Mouse (Mus musculus) gastrocnemius, adult 18-20 months (tissue): ENCODE data around the gene Gm9745. TPM values are rescaled to one million over a fixed set of nuclear protein-coding genes. Genes with fewer than 3 reads are reported as not detected.
"Not testable (repeated sequence)": the region's sequence is repeated elsewhere in the genome, so short reads cannot be mapped to it uniquely, and the experiment has no call there.

Experiments
- DNase-seq: peaks from one replicate; pipeline ENCODE4 v3.0.0; 2021; ENCODE audit warnings: low spot score
- long read RNA-seq, 2 experiments: library from polyadenylated mRNA; stranded (forward); transcript quantifications; one replicate each; pipeline ENCODE4 v2.0.0; 2021
- total RNA-seq, 2 experiments: library from RNA; stranded (reverse); gene quantifications; 2 replicates each; pipeline ENCODE4 v1.2.3; 2021

The Gm9745 gene
- not detected for total RNA-seq
- long read RNA-seq, experiment 1 = 0 reads
- long read RNA-seq, experiment 2 = 0 reads

- not testable (repeated sequence) for DNase-seq
Measured at GRCm38 (mm10) chr13:8948131-8948530, at the start of gene Gm9745. Gm9745 (minus strand) TSS chr13:8948231.

GRCm38 (mm10) chr13:8997221-8997620 is 49.2 kb upstream of the Gm9745 start:
- DNase-seq = not testable (repeated sequence)

GRCm38 (mm10) chr13:8995990-8996786 is 48.2 kb upstream of the Gm9745 start, which contains the start of gene Gtpbp4:
Gtpbp4 (minus strand) TSS chr13:8996083.
- peak; percentile 97 for DNase-seq

GRCm38 (mm10) chr13:8995159-8995989 is 47.3 kb upstream of the Gm9745 start:
- DNase-seq = no peak

- no peak for DNase-seq
Measured at GRCm38 (mm10) chr13:8992231-8992630, 44.2 kb upstream of the Gm9745 start.

GRCm38 (mm10) chr13:8972972-8973371 is 24.9 kb upstream of the Gm9745 start:
- no peak for DNase-seq

GRCm38 (mm10) chr13:8972369-8972768 is 24.3 kb upstream of the Gm9745 start:
- no peak for DNase-seq

- DNase-seq = no peak
Measured at GRCm38 (mm10) chr13:8967742-8968141, 19.7 kb upstream of the Gm9745 start.

- no peak for DNase-seq
Measured at GRCm38 (mm10) chr13:8965224-8965623, 17.2 kb upstream of the Gm9745 start.

- not testable (repeated sequence) for DNase-seq
Measured at GRCm38 (mm10) chr13:8962266-8962665, 14.2 kb upstream of the Gm9745 start.

- DNase-seq = not testable (repeated sequence)
Measured at GRCm38 (mm10) chr13:8961128-8961888, 13.3 kb upstream of the Gm9745 start.

- not testable (repeated sequence) for DNase-seq
Measured at GRCm38 (mm10) chr13:8959554-8959953, 11.5 kb upstream of the Gm9745 start.

GRCm38 (mm10) chr13:8959058-8959457 is 11.0 kb upstream of the Gm9745 start:
- not testable (repeated sequence) for DNase-seq

- DNase-seq = not testable (repeated sequence)
Measured at GRCm38 (mm10) chr13:8956873-8957272, 8.8 kb upstream of the Gm9745 start.

GRCm38 (mm10) chr13:8955127-8955526 is 7.1 kb upstream of the Gm9745 start:
- DNase-seq = not testable (repeated sequence)

- not testable (repeated sequence) for DNase-seq
Measured at GRCm38 (mm10) chr13:8952563-8952962, 4.5 kb upstream of the Gm9745 start, which contains the start of gene Idi2. Idi2 (plus strand) TSS chr13:8952863.

GRCm38 (mm10) chr13:8943828-8944227 is 4.2 kb downstream of the Gm9745 start:
- DNase-seq = not testable (repeated sequence)

- not testable (repeated sequence) for DNase-seq
Measured at GRCm38 (mm10) chr13:8941701-8942100, 6.3 kb downstream of the Gm9745 start.

GRCm38 (mm10) chr13:8941110-8941509 is 6.9 kb downstream of the Gm9745 start:
- DNase-seq = not testable (repeated sequence)

GRCm38 (mm10) chr13:8937611-8938140 is 10.4 kb downstream of the Gm9745 start:
- not testable (repeated sequence) for DNase-seq

GRCm38 (mm10) chr13:8933499-8933898 is 14.5 kb downstream of the Gm9745 start:
- no peak for DNase-seq
